Mouse (Mus musculus) liver, adult (tissue): Measurements from ENCODE around the gene Grin2b.

Experiments used
- GATA4 ChIP-seq: IDR thresholded peaks from 2 replicates; pipeline ENCODE4 v1.6.1; 2014; ENCODE audit warnings: mild to moderate bottlenecking, low read length; ENCODE audit not compliant: insufficient replicate concordance

Gene Grin2b

GRCm38 (mm10) chr6:135907540-135908320 is 265.6 kb downstream of the Grin2b start:
- TF ChIP-seq GATA4 = no peak

GRCm38 (mm10) chr6:135907137-135907536 is 266.2 kb downstream of the Grin2b start:
- TF ChIP-seq GATA4 = no peak

- no peak for TF ChIP-seq GATA4
These were observed 268.9 kb downstream of the Grin2b start for GRCm38 (mm10) chr6:135904391-135904790.

GRCm38 (mm10) chr6:135900410-135900809 is 272.9 kb downstream of the Grin2b start:
- no peak for TF ChIP-seq GATA4

- no peak for TF ChIP-seq GATA4
These were observed 274.1 kb downstream of the Grin2b start for GRCm38 (mm10) chr6:135899225-135899624.

- TF ChIP-seq GATA4 = no peak
These were observed 278.5 kb downstream of the Grin2b start for GRCm38 (mm10) chr6:135894793-135895228.

- no peak for TF ChIP-seq GATA4
These were observed 290.7 kb downstream of the Grin2b start for GRCm38 (mm10) chr6:135882611-135883010.

- TF ChIP-seq GATA4 = no peak
These were observed 297.1 kb downstream of the Grin2b start for GRCm38 (mm10) chr6:135876163-135876726.

- no peak for TF ChIP-seq GATA4
These were observed 298.7 kb downstream of the Grin2b start for GRCm38 (mm10) chr6:135874626-135875025.

- TF ChIP-seq GATA4 = no peak
These were observed 307.5 kb downstream of the Grin2b start for GRCm38 (mm10) chr6:135865832-135866231.

GRCm38 (mm10) chr6:135863965-135864364 is 309.3 kb downstream of the Grin2b start:
- no peak for TF ChIP-seq GATA4

GRCm38 (mm10) chr6:135859502-135859901 is 313.8 kb downstream of the Grin2b start:
- TF ChIP-seq GATA4 = no peak

GRCm38 (mm10) chr6:135854173-135854591 is 319.1 kb downstream of the Grin2b start:
- TF ChIP-seq GATA4 = no peak

GRCm38 (mm10) chr6:135843755-135844154 is 329.6 kb downstream of the Grin2b start:
- no peak for TF ChIP-seq GATA4

GRCm38 (mm10) chr6:135836353-135836752 is 337.0 kb downstream of the Grin2b start:
- no peak for TF ChIP-seq GATA4

- no peak for TF ChIP-seq GATA4
These were observed 339.8 kb downstream of the Grin2b start for GRCm38 (mm10) chr6:135833542-135833941.
